Mouse (Mus musculus) central nervous system, embryonic 11.5 days (tissue): ENCODE results near the gene Vmn2r54. TPM values are rescaled to one million over a fixed set of nuclear protein-coding genes. Genes with fewer than 3 reads are reported as not detected.

Source experiments
- polyA plus RNA-seq: library from polyadenylated mRNA; depleted of rRNA; stranded (reverse); fragments of >200 nt; gene quantifications from 2 replicates; pipeline ENCODE4 v1.2.3, GENCODE M21; 2012; rRNA removed

Vmn2r54 gene
- polyA plus RNA-seq, result not detected in 2 replicates

DNA sequence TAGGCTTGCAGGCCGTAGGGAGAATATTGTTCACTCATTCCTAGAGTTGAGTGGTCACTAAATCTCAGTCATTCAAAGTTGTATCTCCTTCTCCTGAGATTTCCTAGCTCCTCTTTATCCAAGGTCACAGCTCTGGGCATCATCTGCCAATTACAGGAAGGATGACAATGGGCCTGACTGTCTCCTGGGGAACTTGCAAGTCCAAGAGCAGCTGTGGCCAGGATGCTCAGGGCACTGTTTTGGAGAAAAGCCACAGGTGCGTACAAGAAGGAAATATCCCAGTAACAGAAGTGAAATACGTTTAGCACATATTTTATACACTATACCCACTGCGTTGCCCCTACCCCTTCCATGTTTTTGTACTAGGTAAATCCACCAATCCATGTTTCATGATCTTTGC is at the start of gene Vmn2r54:
Vmn2r54 (minus strand) TSS at position 101 of the 400 bp plus-strand sequence.

GRCm38 (mm10) chr7:12684903-12685302 is 44.8 kb upstream of the Vmn2r54 start, which contains the start of gene Vmn2r55:
TSS of gene Vmn2r55 (minus strand) at chr7:12685003.

GRCm38 (mm10) chr7:12608688-12609087 is 31.4 kb downstream of the Vmn2r54 start, which contains the start of gene Vmn2r53:
TSS of gene Vmn2r53 (minus strand) at chr7:12608788.

Other genes with a start within 250 kb of the Vmn2r54 start
- gene Zfp551, start 217.6 kb downstream of the Vmn2r54 start, polyA plus RNA-seq, result 2.4 and 3.1 TPM in 2 replicates
- 15.0 and 21.9 TPM in 2 replicates for gene Zfp606, start 162.0 kb downstream of the Vmn2r54 start, polyA plus RNA-seq
- gene 2900092C05Rik, start 127.8 kb downstream of the Vmn2r54 start, polyA plus RNA-seq, result not detected in 2 replicates
- under 0.01 TPM in 2 replicates for gene Vmn2r53, start 31.5 kb downstream of the Vmn2r54 start, polyA plus RNA-seq
- not detected in 2 replicates for gene Vmn2r55, start 44.7 kb upstream of the Vmn2r54 start, polyA plus RNA-seq
- not detected in 2 replicates for gene Vmn2r56, start 94.7 kb upstream of the Vmn2r54 start, polyA plus RNA-seq
- gene Zscan18, start 163.3 kb upstream of the Vmn2r54 start, polyA plus RNA-seq, result 12.9 and 14.8 TPM in 2 replicates
- gene Zfp329, start 178.5 kb upstream of the Vmn2r54 start, polyA plus RNA-seq, result 22.0 and 24.9 TPM in 2 replicates
- gene Zfp110, start 194.4 kb upstream of the Vmn2r54 start, polyA plus RNA-seq, result 12.5 and 13.9 TPM in 2 replicates
- gene Zfp128, start 240.9 kb upstream of the Vmn2r54 start, polyA plus RNA-seq, result 4.3 and 6.6 TPM in 2 replicates